Mouse (Mus musculus): Measurements from ENCODE around the gene Fgf22.

The Fgf22 gene

DNA sequence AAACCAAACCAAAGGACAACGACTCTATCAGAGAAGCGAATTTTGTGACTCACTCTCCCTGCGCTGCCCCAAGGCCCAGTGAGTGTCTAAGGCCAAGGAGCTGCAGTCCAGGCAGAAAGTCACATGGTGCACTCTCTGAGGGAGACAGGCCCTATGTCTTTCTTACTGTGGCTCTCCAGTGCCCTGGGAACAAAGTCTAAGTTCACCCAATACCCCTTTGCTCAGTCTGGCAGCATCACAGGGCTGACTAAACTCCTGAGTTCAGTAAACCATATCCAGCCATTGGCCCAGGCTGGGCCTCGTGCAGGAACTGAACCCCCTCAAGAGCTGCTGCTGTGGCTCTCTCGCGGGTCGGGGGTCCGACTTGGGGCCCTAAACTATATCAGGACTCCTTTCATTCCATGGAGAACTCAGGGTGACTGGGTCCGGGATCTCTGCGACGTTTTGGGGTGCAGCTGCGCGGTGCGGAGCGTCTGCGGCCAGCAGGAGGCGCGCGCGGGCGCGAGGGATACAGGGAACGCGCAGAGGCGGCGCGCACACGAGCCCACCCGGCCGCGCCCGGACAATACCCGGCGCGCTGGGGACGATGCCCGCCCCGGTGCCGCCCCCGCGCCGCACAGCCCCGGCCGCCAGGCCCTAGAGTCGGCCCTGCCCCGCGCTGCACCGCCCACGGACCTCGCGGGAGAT lies 38.3 kb downstream of the Fgf22 start, which contains the start of gene Palm:
Gene Palm, plus strand, starts transcription at position 522 of the 687 bp plus-strand sequence.
- peak; percentile 91 for DNase-seq

DNA sequence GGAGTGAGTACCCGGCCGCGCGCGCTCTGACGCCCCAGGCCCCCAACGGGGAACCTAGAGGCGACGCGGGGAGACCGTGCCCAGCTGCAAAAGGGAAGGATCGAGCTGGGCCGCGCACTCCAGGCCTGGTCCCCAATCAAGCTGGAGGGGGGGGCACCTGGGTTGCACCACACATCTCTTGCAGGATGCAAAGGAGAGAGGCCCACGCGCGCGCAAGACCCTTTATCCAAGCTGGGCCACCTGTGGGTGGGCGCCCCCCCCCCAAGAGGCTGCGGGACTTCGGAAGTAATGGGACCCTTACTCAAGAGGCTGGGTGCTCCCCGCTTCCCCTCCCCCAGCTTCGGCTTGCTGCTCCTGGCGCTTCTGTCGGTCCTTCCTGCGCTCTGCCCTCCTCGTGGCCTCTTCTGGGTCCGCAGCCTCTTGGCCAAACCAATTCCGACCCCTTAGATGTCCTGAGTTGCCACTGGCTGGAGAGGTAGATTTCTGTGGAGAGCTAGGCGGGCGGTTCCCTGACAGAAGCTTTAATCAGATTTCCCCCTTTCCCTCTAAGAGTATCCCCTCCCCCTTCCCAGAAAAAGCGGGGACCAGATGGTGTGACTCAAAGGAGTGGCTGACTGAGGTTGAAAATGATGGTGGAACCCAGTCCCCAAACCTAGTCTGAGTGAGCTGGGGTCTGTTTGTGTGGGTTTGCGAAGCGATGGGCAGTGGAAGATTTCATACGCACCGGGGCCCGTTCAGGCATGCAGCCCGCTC lies 39.0 kb downstream of the Fgf22 start:
- DNase-seq: peak; percentile 54

DNA sequence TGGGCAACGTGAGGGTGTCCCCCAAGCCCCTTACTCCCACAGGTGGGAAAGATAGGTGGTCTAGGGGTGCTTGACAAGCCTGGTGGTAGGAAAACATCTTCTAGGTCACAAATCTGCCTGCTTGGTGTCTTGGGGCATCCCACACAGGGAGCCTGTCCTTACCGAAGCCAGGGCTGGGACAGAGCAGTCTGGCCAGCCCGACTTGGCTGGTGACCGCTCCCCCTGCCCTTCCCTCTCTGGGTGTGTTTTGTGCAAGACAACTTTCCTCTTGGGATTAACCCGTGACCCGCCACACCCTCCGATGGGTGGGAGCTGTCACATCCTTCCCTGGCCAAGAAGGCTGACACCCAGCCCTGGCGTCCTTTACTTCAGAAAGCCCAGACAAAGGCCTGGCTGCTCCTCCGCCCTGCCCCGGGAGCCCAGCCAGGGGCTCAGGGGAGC lies 39.6 kb downstream of the Fgf22 start:
- DNase-seq: peak; percentile 85

DNA sequence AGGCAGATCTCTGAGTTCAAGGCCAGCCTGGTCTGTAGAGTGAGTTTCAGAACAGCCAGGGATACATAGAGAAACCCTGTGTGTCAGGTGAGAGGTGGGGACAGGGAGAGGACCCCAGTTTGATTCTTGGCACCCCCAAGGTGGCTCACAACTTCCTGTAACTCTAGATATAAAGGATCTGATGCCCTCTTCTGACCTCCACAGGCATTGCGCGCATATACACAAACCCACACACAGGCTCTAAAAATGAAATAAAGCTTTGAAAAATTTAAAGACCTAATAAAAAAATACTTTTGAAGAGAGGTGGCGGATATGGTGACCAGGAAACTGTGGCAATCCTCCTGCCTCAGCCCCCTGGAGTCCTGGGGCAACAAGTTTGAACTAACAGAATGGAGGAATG lies 41.0 kb downstream of the Fgf22 start:
- DNase-seq: no peak

DNA sequence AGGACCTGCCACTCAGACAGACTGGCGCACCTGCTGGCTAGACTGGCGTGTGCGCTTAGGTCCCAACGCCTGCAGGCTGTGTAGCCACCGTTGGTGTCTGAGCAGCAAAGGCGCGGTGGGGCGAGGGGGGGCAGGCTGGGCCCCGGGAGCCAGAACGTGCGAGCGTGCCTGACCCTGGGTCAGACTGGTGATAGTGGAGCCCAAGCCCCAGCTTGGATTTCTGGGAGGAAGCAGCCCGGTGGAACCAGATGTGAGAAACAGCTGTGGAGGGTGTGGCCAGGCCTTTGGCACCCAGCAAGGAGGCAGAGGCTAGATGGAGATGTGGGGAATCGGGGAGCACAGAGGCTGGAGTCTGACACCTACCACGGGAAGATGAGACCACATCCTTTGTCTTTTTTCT lies 42.5 kb downstream of the Fgf22 start:
- DNase-seq: peak; percentile 55

DNA sequence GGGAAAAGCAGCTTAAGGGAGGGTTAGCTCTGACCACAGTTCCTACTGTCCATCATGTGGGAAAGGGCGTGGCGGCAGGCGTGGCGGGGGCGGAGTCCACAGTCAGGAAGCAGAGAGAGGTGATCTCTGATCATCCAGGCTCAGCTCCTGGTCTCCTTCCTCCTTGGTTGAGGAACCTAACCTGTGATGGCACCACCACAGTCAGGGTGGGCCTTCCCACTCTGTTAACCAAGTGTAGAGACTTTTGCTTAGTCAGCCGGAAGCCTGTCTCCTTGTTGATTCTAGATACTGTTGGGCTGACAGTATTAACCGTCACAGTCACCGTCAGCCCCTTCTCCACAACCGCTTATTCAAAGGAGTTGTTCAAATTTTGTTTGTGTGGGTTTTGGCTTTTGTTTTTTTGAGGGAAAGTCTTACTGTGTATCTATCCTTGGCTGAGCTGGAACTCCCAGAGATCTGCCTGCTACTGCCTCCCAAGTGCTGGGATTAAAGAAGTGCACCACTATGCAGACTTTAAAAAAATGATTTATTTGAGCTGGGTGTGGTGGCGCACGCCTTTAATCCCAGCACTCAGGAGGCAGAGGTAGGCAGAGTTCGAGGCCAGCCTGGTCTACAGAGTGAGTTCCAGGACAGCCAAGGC lies 43.5 kb downstream of the Fgf22 start:
- peak; percentile 70 for DNase-seq

DNA sequence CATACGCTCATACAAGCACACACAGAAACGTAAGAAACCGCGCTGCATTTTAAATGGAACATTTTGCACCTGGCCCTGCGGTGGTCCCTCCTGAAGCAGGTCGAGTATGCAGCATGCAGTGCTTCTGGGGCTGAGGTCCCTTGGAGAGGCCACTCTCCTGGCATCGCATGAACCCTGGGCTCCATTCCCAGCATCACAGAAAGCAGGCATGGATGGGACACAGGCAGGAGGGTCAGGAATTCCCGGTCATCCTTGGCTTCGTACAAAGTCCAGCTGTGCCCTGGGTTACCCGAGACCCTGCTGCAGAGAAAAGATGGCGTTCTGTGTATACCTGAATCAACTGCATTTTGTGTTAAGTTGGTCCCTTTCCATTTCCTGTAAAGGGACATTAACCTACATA lies 45.6 kb downstream of the Fgf22 start:
- no peak for DNase-seq

DNA sequence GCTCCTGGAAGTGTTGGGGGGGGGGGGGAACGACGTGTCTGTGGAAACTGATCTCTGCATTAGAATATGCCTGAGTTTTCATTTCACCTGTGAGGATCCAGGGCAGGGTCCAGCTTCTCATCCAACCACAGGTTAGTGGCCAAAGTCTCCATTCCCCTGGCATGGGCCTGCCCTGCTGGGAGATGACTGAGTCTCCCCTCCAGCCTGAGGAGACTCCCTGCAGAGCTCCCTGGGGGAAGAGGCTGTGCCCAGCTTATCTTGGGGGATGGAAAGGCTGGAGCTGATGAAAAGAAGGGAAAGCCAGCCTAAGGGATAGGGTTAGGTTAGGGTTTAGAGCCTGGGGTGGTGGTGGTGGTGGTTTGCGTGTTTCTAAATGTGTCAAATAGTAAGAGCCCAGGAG lies 47.0 kb downstream of the Fgf22 start:
- peak; percentile 66 for DNase-seq

DNA sequence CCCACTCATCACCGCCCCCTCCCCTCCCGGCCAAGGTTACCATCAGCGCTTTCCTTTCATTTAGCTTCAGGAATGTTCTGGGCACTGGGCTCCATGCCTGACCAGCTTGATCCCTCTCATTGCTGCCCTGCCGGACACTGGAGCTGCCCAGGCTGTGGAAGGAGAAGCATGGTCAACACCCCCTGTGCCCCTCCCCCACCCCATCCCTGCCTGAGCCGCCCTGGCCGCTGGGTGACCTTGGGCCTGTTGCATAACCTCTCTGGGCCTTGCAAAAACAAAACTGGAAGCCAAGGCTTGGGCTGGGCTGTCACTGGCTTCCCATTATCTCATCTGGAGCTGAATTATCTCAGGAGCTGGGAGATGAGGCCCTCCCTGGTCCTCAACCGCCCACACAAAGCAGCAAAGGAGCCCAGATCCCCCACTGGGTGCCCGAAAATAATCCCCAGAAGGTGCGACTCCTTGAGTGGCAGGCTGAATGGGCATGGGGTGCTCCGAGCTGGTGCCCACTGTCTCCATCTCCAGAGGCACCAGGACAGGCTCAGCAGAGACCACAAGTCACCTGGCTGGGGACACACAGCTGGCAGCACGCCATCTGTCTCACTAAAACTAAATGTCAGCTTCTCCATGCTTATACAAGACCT lies 47.6 kb downstream of the Fgf22 start:
- peak; percentile 82 for DNase-seq

DNA sequence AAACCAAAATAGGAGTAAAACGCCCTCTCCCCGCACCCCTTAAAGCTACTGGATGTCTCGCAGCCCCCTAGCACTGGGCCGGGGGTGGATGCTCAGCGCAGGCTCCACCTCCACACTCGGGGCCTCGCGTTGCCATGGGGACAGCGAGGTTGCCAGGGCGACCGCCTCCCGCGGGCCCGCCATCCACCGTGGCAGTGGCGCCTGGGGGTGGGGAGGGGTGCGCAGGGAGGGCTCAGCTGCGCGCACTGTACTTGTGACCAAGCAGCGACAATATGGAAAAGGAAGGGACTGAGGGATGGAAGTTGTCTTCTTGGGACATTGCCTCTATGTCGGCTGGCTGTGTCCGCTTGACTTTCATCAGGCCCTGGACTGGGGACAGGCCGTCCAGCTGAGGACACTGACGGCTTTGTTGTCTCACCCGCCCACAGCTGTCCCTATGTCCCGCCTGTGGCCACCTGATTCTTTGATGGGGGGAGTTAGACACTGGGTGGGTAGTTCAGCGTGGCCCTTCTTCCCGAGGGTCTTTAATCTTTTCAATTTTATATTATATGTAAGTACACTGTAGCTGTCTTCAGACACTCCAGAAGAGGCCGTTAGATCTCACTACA lies 48.9 kb downstream of the Fgf22 start:
- peak; percentile 74 for DNase-seq

DNA sequence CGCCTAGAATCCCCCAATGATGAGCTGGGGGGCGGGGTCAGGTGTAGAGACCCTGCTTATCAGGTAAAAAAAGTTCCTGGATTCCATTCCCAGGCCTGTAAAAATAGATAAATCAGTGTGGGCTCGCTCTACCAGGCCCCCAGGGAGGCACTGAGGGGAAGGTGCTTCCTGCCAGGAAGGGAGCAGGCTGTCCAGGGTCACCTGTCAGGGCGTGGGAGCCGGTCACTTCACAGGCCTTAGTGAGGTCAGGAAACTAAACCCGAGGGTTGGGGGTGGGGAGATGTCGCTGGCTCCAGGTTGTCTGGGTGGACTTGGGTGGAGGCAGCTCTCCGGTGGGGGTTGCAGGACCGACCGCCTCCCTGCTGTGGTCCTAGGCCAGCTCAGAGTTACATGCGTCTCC lies 50.8 kb downstream of the Fgf22 start:
- peak; percentile 80 for DNase-seq

DNA sequence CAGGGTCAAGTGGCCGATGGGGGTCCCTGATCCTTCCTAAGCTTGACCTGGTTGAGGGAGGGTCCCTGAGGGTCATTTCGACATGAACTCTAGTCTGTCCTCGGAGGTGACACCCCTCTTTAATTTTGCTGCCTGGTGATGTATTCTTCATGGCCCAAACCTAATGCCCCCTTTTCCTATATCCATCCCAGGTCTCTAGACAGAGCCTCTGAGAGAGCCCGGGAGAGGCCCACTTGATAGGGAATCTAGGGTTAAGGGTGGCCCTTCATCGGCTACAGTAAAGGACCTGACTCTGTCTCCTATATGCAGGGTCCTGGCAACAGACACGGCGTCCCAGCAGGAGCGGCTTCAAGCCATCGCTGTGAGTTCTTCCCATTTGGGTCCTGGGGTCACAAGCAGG lies 51.5 kb downstream of the Fgf22 start:
- DNase-seq: no peak

DNA sequence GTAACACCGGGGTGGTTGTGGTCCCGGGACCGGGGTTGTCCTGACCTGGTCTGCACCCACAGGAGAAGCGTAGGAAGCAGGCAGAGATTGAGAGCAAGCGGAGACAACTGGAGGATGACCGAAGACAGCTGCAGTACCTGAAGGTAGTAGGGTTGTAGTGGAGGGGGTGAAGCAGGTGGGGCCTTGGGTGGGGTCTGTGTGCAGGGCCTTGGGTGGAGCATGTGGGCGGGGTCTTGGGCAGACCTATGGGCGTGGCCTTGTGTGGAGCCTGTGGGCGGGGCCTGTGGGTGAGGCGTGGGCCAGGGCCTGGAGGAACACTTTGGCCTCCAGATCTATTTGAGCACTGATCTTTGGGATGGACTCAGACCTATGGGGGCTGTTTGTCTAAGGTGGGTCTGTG lies 52.1 kb downstream of the Fgf22 start:
- peak; percentile 61 for DNase-seq

DNA sequence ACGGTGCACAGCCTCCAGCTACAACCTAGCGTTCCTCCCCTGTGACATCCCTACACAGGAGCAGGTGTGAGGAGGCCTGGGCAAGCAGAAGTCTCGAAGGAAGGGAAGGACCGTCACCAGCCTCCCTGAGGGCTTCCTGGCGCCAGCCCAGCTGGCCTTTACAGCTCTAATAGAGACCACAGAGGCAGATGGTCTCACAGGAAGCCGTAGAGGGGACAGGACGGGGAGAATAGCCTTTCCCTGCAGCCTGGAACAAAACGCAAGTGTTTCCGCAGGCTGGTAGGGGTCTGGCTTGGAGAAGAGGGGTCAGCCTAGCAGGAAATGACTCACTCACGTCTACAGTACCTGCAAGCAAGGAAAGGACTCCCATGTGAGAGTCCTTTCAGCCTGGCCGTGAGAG lies 53.0 kb downstream of the Fgf22 start:
- DNase-seq: peak; percentile 79

All from kidney, postnatal 10 days (tissue).